Mouse (Mus musculus) megakaryocyte, embryonic 14.5 days (primary cell): ENCODE measurements at regions not wholly inside any gene's neighbourhood (a gene's known extent, or its start where the extent isn't known, plus 50 kb on each side); places are given as distances from the start of the nearest gene placed in this dataset.

Experiments
- FLI1 ChIP-seq: IDR thresholded peaks from 2 replicates; pipeline ENCODE4 v1.6.1; 2012; ENCODE audit warnings: low read length, inconsistent platforms, mixed read lengths
- GATA1 ChIP-seq: IDR thresholded peaks from 3 replicates; pipeline ENCODE4 v1.6.1; 2012; ENCODE audit warnings: mixed read lengths, low read length, inconsistent platforms, borderline replicate concordance

DNA sequence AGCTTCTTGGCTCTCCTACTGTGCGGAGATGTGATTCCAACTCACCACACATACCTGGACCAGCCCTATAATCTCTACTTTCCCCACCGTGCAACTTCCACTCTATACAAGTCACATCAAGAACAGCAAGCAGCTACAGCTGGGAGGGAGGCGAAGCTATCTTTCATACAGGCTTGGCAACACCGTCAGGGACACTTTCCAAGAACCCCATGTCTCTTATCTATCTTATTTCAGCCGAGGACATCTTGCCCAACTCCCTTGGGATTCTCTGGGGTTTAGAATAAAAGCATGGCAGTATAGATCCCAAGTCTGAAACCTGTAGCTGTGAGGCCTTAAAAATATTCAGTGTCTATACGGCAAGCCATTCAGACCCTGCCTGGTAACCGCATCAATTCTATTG, 341.5 kb upstream of the Tbx3 start:
- TF ChIP-seq FLI1 (no peak), GATA1 (no peak)
